Mouse (Mus musculus): Measurements from ENCODE around the gene Kmt2c. TPM values are rescaled to one million over a fixed set of nuclear protein-coding genes. Genes with fewer than 3 reads are reported as not detected.

The Kmt2c gene
- total RNA-seq, 2 experiments from 2014 or later, result 69.3 to 70.1 TPM

GRCm38 (mm10) chr5:25437508-25437907, 61.1 kb downstream of the Kmt2c start:
- intact Hi-C loops (cut with DNase I), result no loop called here
- no peak for DNase-seq (ENCODE audit: extremely low spot score in 1 of 2, low spot score in 2 of 2)

GRCm38 (mm10) chr5:25436081-25436480, 62.5 kb downstream of the Kmt2c start:
- DNase-seq (ENCODE audit: extremely low spot score in 1 of 2, low spot score in 2 of 2), result peak; percentile 33 to 53
- intact Hi-C loops (cut with DNase I), result no loop called here

GRCm38 (mm10) chr5:25422576-25422975, 76.0 kb downstream of the Kmt2c start:
- DNase-seq (ENCODE audit: extremely low spot score in 1 of 2, low spot score in 2 of 2), result no peak

GRCm38 (mm10) chr5:25420601-25421000, 78.0 kb downstream of the Kmt2c start:
- intact Hi-C loops (cut with DNase I), result loop anchor here (5.0 to 10.0 kb wide), 3 partner anchors 77 to 407 kb away; partner anchors contain the start of genes Actr3b and Kmt2c
- peak; percentile 55 to 61 for DNase-seq (ENCODE audit: extremely low spot score in 1 of 2, low spot score in 2 of 2)

More at GRCm38 (mm10) chr5:25422576-25422975, 76.0 kb downstream of the Kmt2c start:
- intact Hi-C loops (cut with DNase I), result loop anchor here (5.0 to 10.0 kb wide), 3 partner anchors 75 to 405 kb away; partner anchors contain the start of genes Actr3b and Kmt2c

- intact Hi-C loops (cut with DNase I), result no loop called here
- no peak for DNase-seq (ENCODE audit: extremely low spot score in 1 of 2, low spot score in 2 of 2)
Observed at GRCm38 (mm10) chr5:25415382-25415781, 83.2 kb downstream of the Kmt2c start.

- no peak for DNase-seq (ENCODE audit: extremely low spot score in 1 of 2, low spot score in 2 of 2)
- intact Hi-C loops (cut with DNase I), result no loop called here
Observed at GRCm38 (mm10) chr5:25396727-25397126, 101.9 kb downstream of the Kmt2c start.

GRCm38 (mm10) chr5:25392655-25393054, 105.9 kb downstream of the Kmt2c start:
- DNase-seq (ENCODE audit: extremely low spot score in 1 of 2, low spot score in 2 of 2), result no peak
- intact Hi-C loops (cut with DNase I), result no loop called here

- intact Hi-C loops (cut with DNase I), result no loop called here
- DNase-seq (ENCODE audit: extremely low spot score in 1 of 2, low spot score in 2 of 2), result peak in 1 of 2 experiments; percentile 27
Observed at GRCm38 (mm10) chr5:25383581-25383980, 115.0 kb downstream of the Kmt2c start.

GRCm38 (mm10) chr5:25379188-25379587, 119.4 kb downstream of the Kmt2c start:
- intact Hi-C loops (cut with DNase I), result no loop called here
- no peak for DNase-seq (ENCODE audit: extremely low spot score in 1 of 2, low spot score in 2 of 2)

GRCm38 (mm10) chr5:25368420-25368819, 130.2 kb downstream of the Kmt2c start:
- intact Hi-C loops (cut with DNase I), result no loop called here
- no peak for DNase-seq (ENCODE audit: extremely low spot score in 1 of 2, low spot score in 2 of 2)

GRCm38 (mm10) chr5:25367126-25367525, 131.5 kb downstream of the Kmt2c start:
- intact Hi-C loops (cut with DNase I), result no loop called here

GRCm38 (mm10) chr5:25353509-25353908, 145.1 kb downstream of the Kmt2c start:
- intact Hi-C loops (cut with DNase I), result no loop called here
- no peak for DNase-seq (ENCODE audit: extremely low spot score in 1 of 2, low spot score in 2 of 2)

More at GRCm38 (mm10) chr5:25367126-25367525, 131.5 kb downstream of the Kmt2c start:
- DNase-seq (ENCODE audit: extremely low spot score in 1 of 2, low spot score in 2 of 2), result no peak

- no peak for DNase-seq (ENCODE audit: extremely low spot score in 1 of 2, low spot score in 2 of 2)
- intact Hi-C loops (cut with DNase I), result no loop called here
Observed at GRCm38 (mm10) chr5:25331322-25331721, 167.3 kb downstream of the Kmt2c start.

- peak; percentile 9 to 40 for DNase-seq (ENCODE audit: extremely low spot score in 1 of 2, low spot score in 2 of 2)
- intact Hi-C loops (cut with DNase I), result no loop called here
Observed at GRCm38 (mm10) chr5:25313881-25314280, 184.7 kb downstream of the Kmt2c start.

- intact Hi-C loops (cut with DNase I), result no loop called here
- DNase-seq (ENCODE audit: extremely low spot score in 1 of 2, low spot score in 2 of 2), result no peak
Observed at GRCm38 (mm10) chr5:25310226-25310625, 188.4 kb downstream of the Kmt2c start.

GRCm38 (mm10) chr5:25296830-25297229, 201.8 kb downstream of the Kmt2c start:
- intact Hi-C loops (cut with DNase I), result no loop called here
- no peak for DNase-seq (ENCODE audit: extremely low spot score in 1 of 2, low spot score in 2 of 2)

- DNase-seq (ENCODE audit: extremely low spot score in 1 of 2, low spot score in 2 of 2), result no peak
- intact Hi-C loops (cut with DNase I), result no loop called here
Observed at GRCm38 (mm10) chr5:25283988-25284387, 214.6 kb downstream of the Kmt2c start.

- DNase-seq (ENCODE audit: extremely low spot score in 1 of 2, low spot score in 2 of 2), result no peak
- intact Hi-C loops (cut with DNase I), result no loop called here
Observed at GRCm38 (mm10) chr5:25276365-25276764, 222.2 kb downstream of the Kmt2c start.

GRCm38 (mm10) chr5:25275629-25276028, 223.0 kb downstream of the Kmt2c start:
- intact Hi-C loops (cut with DNase I), result no loop called here
- no peak for DNase-seq (ENCODE audit: extremely low spot score in 1 of 2, low spot score in 2 of 2)

GRCm38 (mm10) chr5:25268258-25268888, 230.2 kb downstream of the Kmt2c start:
- intact Hi-C loops (cut with DNase I), result loop anchor here (10.0 kb wide), 1 partner anchor 566 kb away; no protein-coding TSS in a partner anchor
- no peak for DNase-seq (ENCODE audit: extremely low spot score in 1 of 2, low spot score in 2 of 2)

- no peak for DNase-seq (ENCODE audit: extremely low spot score in 1 of 2, low spot score in 2 of 2)
- intact Hi-C loops (cut with DNase I), result loop anchor here (10.0 kb wide), 1 partner anchor 573 kb away; no protein-coding TSS in a partner anchor
Observed at GRCm38 (mm10) chr5:25262266-25262665, 236.3 kb downstream of the Kmt2c start.
